Mouse (Mus musculus): ENCODE results near the gene Dync1i2.
A peak's percentile ranks its signal among the peaks of the same experiment; 100 is the strongest.

Dync1i2 gene

DNA sequence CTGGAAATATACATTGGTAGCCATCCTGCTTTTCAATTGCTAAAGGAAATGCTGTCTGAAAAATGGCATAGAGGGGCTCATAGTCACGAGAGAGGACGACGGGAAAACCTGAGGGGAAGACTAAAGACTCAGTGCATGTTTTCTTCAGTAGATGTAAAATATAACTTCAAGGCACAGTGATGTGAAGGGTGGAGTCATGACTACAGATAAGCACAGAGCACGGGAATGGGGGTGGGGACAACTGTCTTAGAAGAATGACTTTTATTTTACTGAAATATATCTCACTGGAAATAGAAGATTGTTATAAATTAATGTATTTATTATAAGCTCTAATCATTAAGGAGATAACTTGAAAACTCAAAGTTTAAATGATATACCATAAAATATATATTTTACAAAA lies 58.6 kb downstream of the Dync1i2 start:
- no peak for DNase-seq

GRCm38 (mm10) chr2:71273955-71274679 lies 62.6 kb downstream of the Dync1i2 start:
- no peak for DNase-seq

GRCm38 (mm10) chr2:71275734-71276133 lies 64.2 kb downstream of the Dync1i2 start:
- DNase-seq: peak in 1 of 2 experiments; percentile 17

DNA sequence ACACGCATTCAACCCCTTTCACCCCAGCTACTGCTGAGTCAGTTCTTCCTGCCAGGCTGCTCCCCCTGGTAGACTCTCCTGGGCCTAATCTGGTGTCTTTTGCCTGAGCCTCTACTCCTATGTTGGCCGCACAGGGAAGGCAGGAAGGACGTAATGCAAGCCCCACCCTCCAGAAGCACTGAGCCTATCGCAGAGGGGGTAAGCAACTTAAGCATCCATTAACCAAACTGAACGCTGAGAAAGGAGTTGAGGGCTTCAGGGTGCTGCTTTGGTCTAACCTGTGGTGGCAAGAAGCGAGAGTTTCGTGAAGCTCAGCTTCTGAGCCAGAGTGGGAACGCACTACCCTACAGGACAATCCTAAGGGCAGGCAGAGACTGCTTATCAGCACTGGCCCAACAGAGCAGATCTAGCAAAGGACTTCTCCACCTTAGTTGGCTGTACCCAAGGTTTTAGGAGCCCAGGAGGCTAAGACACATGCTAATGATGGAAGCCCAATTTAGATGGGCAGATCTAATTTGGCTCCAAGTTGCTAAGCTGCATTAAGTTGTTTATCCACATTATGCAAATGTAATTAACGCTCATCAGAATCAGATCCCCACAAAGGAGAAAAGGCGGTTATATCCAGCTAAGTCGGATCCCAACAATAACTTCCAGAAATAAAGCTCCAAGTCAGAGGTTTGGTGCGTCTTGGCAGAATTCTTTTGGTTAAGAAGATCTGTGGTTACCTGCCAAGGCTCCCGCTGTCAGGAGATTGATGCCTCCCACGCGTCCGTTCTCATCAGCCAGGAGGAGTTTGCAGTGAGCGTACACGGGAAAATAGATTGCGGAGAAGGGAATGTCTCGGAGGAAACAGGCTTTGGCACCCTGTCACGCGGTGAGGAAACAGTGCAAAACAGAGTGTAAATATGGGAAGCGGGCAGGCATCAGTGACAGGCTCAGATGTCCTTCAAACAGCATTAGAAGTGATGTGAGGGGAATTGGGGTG lies 67.6 kb downstream of the Dync1i2 start:
- peak; percentile 77 to 80 for DNase-seq

GRCm38 (mm10) chr2:71281981-71282380 lies 70.5 kb downstream of the Dync1i2 start:
- no peak for DNase-seq

- no peak for DNase-seq
Measured at GRCm38 (mm10) chr2:71290107-71290775, 78.7 kb downstream of the Dync1i2 start.

GRCm38 (mm10) chr2:71291566-71291965 lies 80.1 kb downstream of the Dync1i2 start:
- DNase-seq: no peak

DNA sequence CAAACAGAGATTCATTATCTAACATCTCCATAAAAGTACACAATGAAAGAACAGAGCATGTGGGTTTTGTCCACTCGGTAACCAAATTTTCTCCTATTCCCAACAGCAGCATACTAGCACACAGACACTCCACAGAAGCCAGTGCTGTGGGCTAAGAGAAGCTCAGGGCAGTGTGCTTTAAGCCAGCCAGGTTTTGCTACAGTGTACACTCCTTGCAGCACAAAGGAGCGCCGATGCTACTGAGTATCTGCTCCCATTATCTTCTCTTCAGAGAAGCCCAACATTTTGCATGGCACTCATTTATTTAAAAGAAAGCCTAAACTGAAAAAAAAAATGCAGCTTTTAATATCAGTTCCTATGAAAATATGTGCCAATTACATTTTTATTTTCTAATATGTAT lies 82.5 kb downstream of the Dync1i2 start:
- no peak for DNase-seq

GRCm38 (mm10) chr2:71294489-71294888 lies 83.0 kb downstream of the Dync1i2 start:
- DNase-seq: no peak

GRCm38 (mm10) chr2:71295844-71296243 lies 84.3 kb downstream of the Dync1i2 start:
- DNase-seq: no peak

DNA sequence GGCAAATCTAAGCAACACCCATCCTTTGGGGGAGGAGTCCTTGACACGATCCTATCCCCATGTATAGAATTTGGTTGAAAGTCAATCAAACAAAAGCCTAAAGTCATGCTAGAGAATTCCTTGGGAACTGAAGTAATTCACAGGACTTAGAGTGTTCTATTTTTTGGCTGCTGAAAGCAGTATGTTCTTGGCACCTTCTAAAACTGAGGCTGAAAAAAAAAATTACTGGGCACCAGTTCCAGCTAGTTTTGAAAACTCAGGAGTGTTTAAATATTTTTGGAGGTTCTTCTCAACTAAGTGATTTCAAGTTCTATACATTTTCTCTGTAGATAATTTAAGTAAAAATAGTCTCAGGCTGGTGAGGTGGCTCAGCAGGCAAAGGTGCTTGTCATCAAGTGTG lies 86.0 kb downstream of the Dync1i2 start:
- DNase-seq: no peak

GRCm38 (mm10) chr2:71298729-71299128 lies 87.2 kb downstream of the Dync1i2 start:
- DNase-seq: no peak

DNA sequence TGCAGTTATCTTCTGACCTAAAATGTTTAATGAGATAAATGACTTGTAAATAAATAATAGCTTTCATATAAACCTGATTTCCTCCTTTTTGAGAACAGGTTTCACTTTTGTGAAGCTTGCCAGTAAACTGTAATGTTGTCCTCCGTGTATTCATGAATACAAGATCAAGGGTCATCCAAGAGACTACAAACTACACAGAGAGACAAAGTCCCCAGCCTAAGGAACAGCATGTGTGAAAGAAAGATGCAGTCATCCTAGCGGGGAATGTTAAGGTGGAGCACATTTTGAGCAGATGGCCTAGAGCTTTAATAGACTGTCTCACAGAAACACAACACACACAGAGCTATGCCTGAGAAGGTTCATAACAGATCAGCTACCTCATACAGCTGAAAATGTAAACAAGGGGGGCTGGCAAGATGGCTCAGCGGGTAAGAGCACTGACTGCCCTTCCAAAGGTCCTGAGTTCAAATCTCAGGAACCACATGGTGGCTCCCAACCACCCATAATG lies 90.7 kb downstream of the Dync1i2 start:
- no peak for DNase-seq

GRCm38 (mm10) chr2:71303221-71303620 lies 91.7 kb downstream of the Dync1i2 start:
- DNase-seq: no peak

DNA sequence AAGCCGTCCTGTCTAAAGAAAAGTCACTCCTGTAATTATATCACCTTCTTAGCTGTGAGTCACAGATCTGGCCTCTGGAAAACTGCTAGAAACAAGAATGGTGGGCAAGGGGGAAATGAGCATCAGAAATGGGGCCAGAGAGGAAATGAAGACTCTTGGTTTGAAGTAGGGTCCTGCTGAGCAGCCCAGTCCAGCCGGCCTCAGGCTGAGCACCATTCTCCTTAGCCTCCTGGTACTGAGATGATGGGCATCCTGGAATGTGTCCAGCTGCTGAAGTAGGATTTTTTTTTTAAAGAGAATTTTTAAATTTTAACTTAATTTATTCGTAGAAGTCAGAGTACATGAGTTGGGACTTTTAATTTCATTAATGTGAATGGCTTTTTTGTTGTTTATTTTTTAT lies 93.3 kb downstream of the Dync1i2 start:
- no peak for DNase-seq

GRCm38 (mm10) chr2:71306357-71306756 lies 94.9 kb downstream of the Dync1i2 start:
- no peak for DNase-seq

- DNase-seq: no peak
Measured at GRCm38 (mm10) chr2:71309726-71310125, 98.2 kb downstream of the Dync1i2 start.

- DNase-seq: no peak
Measured at GRCm38 (mm10) chr2:71312067-71312466, 100.6 kb downstream of the Dync1i2 start.

All from cerebellum, adult 18-20 months (tissue).